Mouse (Mus musculus): ENCODE measurements around the gene Hs6st2.

The Hs6st2 gene

GRCm38 (mm10) chrX:51343595-51343994, 338.1 kb downstream of the Hs6st2 start:
- DNase-seq (ENCODE audit: low read depth) = no peak

All from fibroblast of lung, adult 2 months (primary cell).